Mouse (Mus musculus) adrenal gland, adult (tissue): ENCODE data around the gene Noxo1.
"Not testable (repeated sequence)": the region's sequence is repeated elsewhere in the genome, so short reads cannot be mapped to it uniquely, and the experiment has no call there.

Source experiments
- DNase-seq, 2 experiments: peaks; one replicate each; pipeline ENCODE4 v3.0.0; 2022 to 2023; ENCODE audit warnings: low spot score in 1 of 2; ENCODE audit not compliant: inconsistent age in 2 of 2

The Noxo1 gene

GRCm38 (mm10) chr17:24696011-24696697 is at the start of gene Noxo1, which contains the start of gene Gfer:
Gene Noxo1, plus strand, starts transcription at chr17:24696234.
Gene Gfer, minus strand, starts transcription at chr17:24696156.
- peak; percentile 93 to 97 for DNase-seq

GRCm38 (mm10) chr17:24646381-24646780 is 49.7 kb upstream of the Noxo1 start:
- DNase-seq: no peak

- DNase-seq: peak in 1 of 2 experiments; percentile 46
Observed at GRCm38 (mm10) chr17:24647493-24647892, 48.5 kb upstream of the Noxo1 start.

GRCm38 (mm10) chr17:24648731-24649377 is 47.2 kb upstream of the Noxo1 start:
- peak in 1 of 2 experiments; percentile 36 for DNase-seq

GRCm38 (mm10) chr17:24649581-24650069 is 46.4 kb upstream of the Noxo1 start:
- DNase-seq: peak; percentile 64 to 75

GRCm38 (mm10) chr17:24650070-24650616 is 45.9 kb upstream of the Noxo1 start, which contains the start of gene Slc9a3r2:
Gene Slc9a3r2, minus strand, starts transcription at chr17:24650327.
- DNase-seq: peak; percentile 73 to 88

GRCm38 (mm10) chr17:24650766-24651165 is 45.3 kb upstream of the Noxo1 start:
- DNase-seq: no peak

- peak in 1 of 2 experiments; percentile 29 for DNase-seq
Observed at GRCm38 (mm10) chr17:24651835-24652234, 44.2 kb upstream of the Noxo1 start.

- peak; percentile 70 to 90 for DNase-seq
Observed at GRCm38 (mm10) chr17:24653967-24654710, 41.9 kb upstream of the Noxo1 start.

GRCm38 (mm10) chr17:24654969-24655368 is 41.1 kb upstream of the Noxo1 start:
- no peak for DNase-seq

GRCm38 (mm10) chr17:24658017-24658758 is 37.8 kb upstream of the Noxo1 start, which contains the start of gene Npw:
Gene Npw, minus strand, starts transcription at chr17:24658457.
- DNase-seq: peak in 1 of 2 experiments; percentile 54

- DNase-seq: not testable (repeated sequence)
Observed at GRCm38 (mm10) chr17:24667011-24667410, 29.0 kb upstream of the Noxo1 start.

GRCm38 (mm10) chr17:24667416-24667815 is 28.6 kb upstream of the Noxo1 start:
- peak; percentile 65 to 86 for DNase-seq

GRCm38 (mm10) chr17:24669214-24669544 is 26.9 kb upstream of the Noxo1 start:
- not testable (repeated sequence) for DNase-seq

GRCm38 (mm10) chr17:24669545-24670245 is 26.3 kb upstream of the Noxo1 start, which contains the start of gene Zfp598:
Gene Zfp598, plus strand, starts transcription at chr17:24669687.
- peak; percentile 96 to 97 for DNase-seq

GRCm38 (mm10) chr17:24670246-24670844 is 25.7 kb upstream of the Noxo1 start:
- peak in 1 of 2 experiments; percentile 63 for DNase-seq

- DNase-seq: no peak
Observed at GRCm38 (mm10) chr17:24671346-24671745, 24.7 kb upstream of the Noxo1 start.

GRCm38 (mm10) chr17:24672141-24672540 is 23.9 kb upstream of the Noxo1 start:
- peak; percentile 76 to 90 for DNase-seq

- DNase-seq: no peak
Observed at GRCm38 (mm10) chr17:24674277-24674676, 21.8 kb upstream of the Noxo1 start.
